Mouse (Mus musculus) myocyte (in vitro differentiated cells): Measurements from ENCODE around the gene Ptk7.

ENCODE experiments used
- MAX ChIP-seq: IDR thresholded peaks from one replicate; pipeline ENCODE4 v1.6.1; 2011; ENCODE audit warnings: low read depth, mild to moderate bottlenecking, control low read depth
- POLR2A ChIP-seq: IDR thresholded peaks from one replicate; pipeline ENCODE4 v1.6.1; 2011; ENCODE audit warnings: low read depth, mild to moderate bottlenecking, control low read depth, moderate library complexity; ENCODE audit not compliant: insufficient read length
- USF1 ChIP-seq: IDR thresholded peaks from one replicate; pipeline ENCODE4 v1.6.1; 2011; ENCODE audit warnings: low read depth, mild to moderate bottlenecking, control low read depth, moderate library complexity

DNA sequence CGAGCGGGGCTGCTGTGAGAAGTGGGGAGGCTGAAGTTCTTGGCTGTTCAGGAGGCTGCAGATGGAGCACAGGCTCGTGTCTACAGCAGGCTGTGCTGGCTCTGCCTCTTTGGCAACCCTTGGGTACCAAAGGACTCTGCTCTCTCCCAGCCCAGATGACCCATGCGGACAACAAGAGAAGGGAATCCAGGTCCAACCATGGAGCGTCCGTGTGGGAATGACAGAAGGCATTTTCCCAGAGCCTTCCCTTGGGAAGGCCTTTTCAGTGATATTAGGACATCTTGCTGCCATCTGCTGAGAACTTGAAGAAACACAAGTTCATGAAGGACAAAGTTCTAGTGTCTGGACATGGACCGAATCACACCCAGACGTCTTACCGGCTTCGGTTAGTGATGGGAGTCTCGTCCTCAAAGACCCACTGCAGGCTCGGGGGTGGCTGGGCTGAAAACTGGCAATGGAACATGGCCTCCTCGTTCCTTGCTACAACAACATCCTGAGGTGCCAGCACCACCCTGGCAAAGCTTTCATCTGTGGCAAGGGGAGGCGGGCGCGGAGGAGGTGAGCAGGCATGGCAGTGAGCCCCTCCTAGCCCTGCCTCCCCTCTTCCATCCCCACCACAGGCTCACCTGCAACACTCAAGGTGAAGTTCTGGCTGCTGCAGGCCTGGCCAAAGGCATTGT, 39.5 kb downstream of the Ptk7 start:
- TF ChIP-seq POLR2A (no peak), MAX (no peak), USF1 (no peak)
